Mouse (Mus musculus) bone marrow, adult 2 months (tissue): ENCODE data around the gene Trp53i11. TPM values are rescaled to one million over a fixed set of nuclear protein-coding genes. Genes with fewer than 3 reads are reported as not detected.

Source experiments
- H3K27ac ChIP-seq: fragments of 200-500 bp; 2 replicates; pipeline ENCODE4 v1.5.1; 2012; ENCODE audit warnings: low read depth, mild to moderate bottlenecking, control low read depth, inconsistent platforms, low read length; ENCODE audit not compliant: control insufficient read depth, poor library complexity, insufficient read depth
- H3K4me1 ChIP-seq: fragments of 200-500 bp; 2 replicates; pipeline ENCODE4 v1.6.1; 2011; ENCODE audit warnings: low read length; ENCODE audit not compliant: control insufficient read depth, insufficient read depth
- H3K4me3 ChIP-seq: fragments of 200-500 bp; replicated peaks from 2 replicates; pipeline ENCODE3; 2011; ENCODE audit warnings: mild to moderate bottlenecking, low read depth, low read length, control low read depth; ENCODE audit not compliant: control insufficient read depth
- CTCF ChIP-seq: fragments of 200-500 bp; IDR thresholded peaks from 2 replicates; pipeline ENCODE4 v1.5.1; 2011; ENCODE audit warnings: low read length, control low read depth; ENCODE audit not compliant: control insufficient read depth, insufficient read depth
- POLR2A ChIP-seq: fragments of 200-500 bp; IDR thresholded peaks from 2 replicates; pipeline ENCODE4 v1.6.1; 2011; ENCODE audit warnings: low read depth, mild to moderate bottlenecking, control low read depth, low read length, borderline replicate concordance; ENCODE audit not compliant: control insufficient read depth
- WGBS: fragments of 180-500 bp; shearing (Covaris S2); methylation state at CpG from one replicate; pipeline ENCODE4 v1.1.7; 2018; 5-methylcytosine and 5-hydroxymethylcytosine counted together
- polyA plus RNA-seq: library from polyadenylated mRNA; stranded (reverse); fragments of >200 nt; gene quantifications from 2 replicates; pipeline ENCODE4 v1.2.4, GENCODE M21; 2011; ENCODE audit warnings: low replicate concordance; ENCODE audit not compliant: missing spikeins, insufficient read depth, insufficient read length

The Trp53i11 gene
- polyA plus RNA-seq, 1 experiment, result 14.1 TPM

- 82% methylated on average over 7 of the region's 7 CpGs for WGBS
- peaks cover 1% of the 10 kb centered on the region; the same call in 1 of the 2 replicates for H3K4me1 ChIP-seq
- no peak overlapping the region for H3K4me3 ChIP-seq
- TF ChIP-seq CTCF, result no peak
- TF ChIP-seq POLR2A, result no peak
- no peak overlapping the region for H3K27ac ChIP-seq
These were observed 34.4 kb upstream of the Trp53i11 start for GRCm38 (mm10) chr2:93152883-93153491.

- WGBS, result 69% methylated on average over 1 of the region's 1 CpGs
These were observed 33.5 kb upstream of the Trp53i11 start for GRCm38 (mm10) chr2:93153833-93154232.

DNA sequence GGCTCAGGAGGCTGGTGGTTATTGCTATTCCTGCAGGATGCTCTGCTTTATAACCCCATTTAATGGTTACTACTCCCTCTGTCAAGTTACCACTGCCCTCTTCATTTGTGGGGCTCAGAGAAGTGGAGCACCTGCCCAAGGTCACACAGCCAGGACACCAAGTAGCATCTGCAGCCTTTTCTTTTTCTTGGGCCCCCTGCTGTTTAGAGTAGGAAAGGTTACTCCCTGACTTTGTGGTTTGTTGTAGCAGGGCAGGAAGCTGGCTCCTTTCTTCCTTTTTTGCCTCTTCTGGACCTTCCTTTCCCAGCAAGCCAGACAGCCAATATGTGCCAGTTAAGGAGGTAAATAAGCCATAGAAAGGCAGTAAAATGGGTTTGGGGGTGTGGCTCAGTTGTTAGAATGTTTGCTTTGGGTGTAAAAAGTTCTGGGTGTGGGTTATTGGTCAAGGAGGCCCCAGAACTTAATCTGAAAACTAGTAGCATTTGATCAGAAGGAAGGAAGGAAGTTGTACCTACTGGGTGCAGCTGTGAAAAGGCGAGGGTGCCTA lies 32.8 kb upstream of the Trp53i11 start:
- WGBS, result 27% methylated on average over 1 of the region's 1 CpGs
- Histone ChIP-seq H3K4me3 (no peak overlapping the region), H3K4me1 (peaks cover 1% of the 10 kb centered on the region; the same call in 1 of the 2 replicates), H3K27ac (no peak overlapping the region)
- no peak for TF ChIP-seq CTCF
- no peak for TF ChIP-seq POLR2A

More at GRCm38 (mm10) chr2:93153833-93154232, 33.5 kb upstream of the Trp53i11 start:
- no peak for TF ChIP-seq CTCF
- no peak for TF ChIP-seq POLR2A
- H3K4me1 ChIP-seq, result peaks cover 1% of the 10 kb centered on the region; the same call in 1 of the 2 replicates
- H3K27ac ChIP-seq, result no peak overlapping the region
- no peak overlapping the region for H3K4me3 ChIP-seq

DNA sequence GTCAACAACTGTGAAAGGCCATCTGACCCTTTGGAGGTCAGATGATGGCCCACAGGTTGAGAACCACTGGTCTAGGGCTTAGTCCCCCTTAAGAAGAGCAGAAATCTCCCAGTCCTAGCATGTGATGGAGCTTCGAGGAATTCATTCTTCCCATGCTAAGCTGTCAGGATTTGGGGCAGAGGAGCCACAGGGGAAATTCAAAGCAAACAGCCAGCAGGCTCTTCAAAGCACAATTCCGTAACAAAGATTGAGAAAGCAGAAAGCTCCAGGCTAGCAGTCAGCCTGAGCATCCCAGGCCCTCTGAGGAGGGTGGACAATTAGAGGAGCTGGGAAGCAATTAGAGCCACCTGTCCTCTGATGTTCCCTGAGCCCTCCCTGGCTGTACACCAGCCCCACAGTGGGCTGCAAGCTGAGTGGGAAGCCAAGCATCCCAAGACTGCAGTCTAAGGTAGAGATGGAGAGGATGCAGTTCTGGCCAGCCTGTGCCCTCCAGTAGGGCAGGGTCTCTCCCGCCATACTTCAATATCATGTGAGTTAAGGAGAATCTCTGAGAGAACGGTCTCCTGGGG lies 26.8 kb upstream of the Trp53i11 start:
- 81% methylated on average over 4 of the region's 4 CpGs for WGBS
- no peak for TF ChIP-seq POLR2A
- TF ChIP-seq CTCF, result no peak
- Histone ChIP-seq H3K4me3 (no peak overlapping the region), H3K4me1 (peaks cover 3% of the 10 kb centered on the region; the same call in 1 of the 2 replicates), H3K27ac (no peak overlapping the region)

- no peak overlapping the region for H3K4me3 ChIP-seq
- H3K4me1 ChIP-seq, result peaks cover 5% of the 10 kb centered on the region
- peak overlapping the region; percentile 71 for H3K27ac ChIP-seq
- WGBS, result 9% methylated on average over 7 of the region's 7 CpGs
- TF ChIP-seq CTCF (no peak), POLR2A (no peak)
These were observed 25.3 kb upstream of the Trp53i11 start for GRCm38 (mm10) chr2:93161914-93162664.

- H3K4me3 ChIP-seq, result no peak overlapping the region
- WGBS, result 43% methylated on average over 4 of the region's 4 CpGs
- peaks cover 8% of the 10 kb centered on the region for H3K4me1 ChIP-seq
- H3K27ac ChIP-seq, result peak overlapping the region; percentile 71
- TF ChIP-seq CTCF (no peak), POLR2A (no peak)
These were observed 24.6 kb upstream of the Trp53i11 start for GRCm38 (mm10) chr2:93162791-93163190.

- H3K27ac ChIP-seq, result peak overlapping the region; percentile 3; the same call in 1 of the 2 replicates
- peaks cover 8% of the 10 kb centered on the region for H3K4me1 ChIP-seq
- no peak overlapping the region for H3K4me3 ChIP-seq
- 6% methylated on average over 2 of the region's 2 CpGs for WGBS
- no peak for TF ChIP-seq POLR2A
- TF ChIP-seq CTCF, result no peak
These were observed 24.0 kb upstream of the Trp53i11 start for GRCm38 (mm10) chr2:93163317-93163716.
